In genomic region chr3:107895720-107896569, GRCm38 (mm10) we compare ENCODE assay signal across 8 mouse cellular contexts. TPM values are rescaled to one million over a fixed set of nuclear protein-coding genes. Genes with fewer than 3 reads are reported as not detected.
DNase-seq lines count a peak whose midpoint lies in the region; ATAC-seq lines count a peak whose summit lies in the region.

Gene Gstm5, plus strand, starts transcription at chr3:107895821.

- peak; percentile 92 for ATAC-seq in intestine, embryonic 14.5 days (replicated peaks; ENCODE audit: low FRiP score, low TSS enrichment, low read depth)
- peak; percentile 95 for ATAC-seq in megakaryocyte, adult 5-6 weeks (ENCODE audit: poor library complexity, severe bottlenecking)

- intact Hi-C loops in gastrocnemius, postnatal 36 days (cut with DNase I) = no loop called here

- peak within 1 kb of the TSS; percentile 67 for H3K27ac ChIP-seq in intestine, embryonic 14.5 days (ENCODE audit: low read depth)

- 6% methylated on average over 40 of the region's 40 CpGs for WGBS in intestine, embryonic 14.5 days

- H3K4me1 ChIP-seq in intestine, embryonic 14.5 days (replicated peaks; ENCODE audit: control insufficient read depth, insufficient read depth, low read length) = peaks cover 3% of the 10 kb centered on the region; the same call in 1 of the 2 replicates

- peak within 1 kb of the TSS; percentile 74 for H3K9ac ChIP-seq in intestine, embryonic 14.5 days (ENCODE audit: low read length)

- no peaks in the 10 kb centered on the region for H3K9me3 ChIP-seq in intestine, embryonic 14.5 days (ENCODE audit: control insufficient read depth, low read length)

- no peaks in the 10 kb centered on the region for H3K27me3 ChIP-seq in intestine, embryonic 14.5 days (replicated peaks; ENCODE audit: control insufficient read depth, insufficient read depth, low read length)

- peak within 1 kb of the TSS; percentile 70 for H3K4me3 ChIP-seq in intestine, embryonic 14.5 days (ENCODE audit: low read depth, low read length)

- H3K36me3 ChIP-seq in intestine, embryonic 14.5 days (ENCODE audit: control insufficient read depth, insufficient read depth, low read length) = peaks cover 33% of the 10 kb centered on the region

- peak; percentile 88 for DNase-seq in adrenal gland, postnatal 25 days
- peak; percentile 86 for DNase-seq in embryo, embryonic 9.5 days (ENCODE audit: extremely low spot score)
- peak; percentile 72 to 77 for DNase-seq in gastrocnemius, postnatal 36 days
- DNase-seq in intestine, embryonic 14.5 days (ENCODE audit: low spot score) = peak; percentile 89
- DNase-seq in left cerebral cortex, adult 9 months (ENCODE audit: low spot score in 2 of 2) = peak; percentile 74 to 90
- DNase-seq in right cerebral cortex, adult 2 months (ENCODE audit: low spot score in 2 of 2) = peak; percentile 89 to 90
- peak; percentile 79 to 84 for DNase-seq in urinary bladder, postnatal 4 days (ENCODE audit: low spot score in 2 of 2)

- peak within 1 kb of the TSS; percentile 69 for H3K4me2 ChIP-seq in intestine, embryonic 14.5 days (ENCODE audit: low read length)

RNA-seq across cellular contexts. Expression of gene Gstm5, which starts in this region (rescaled TPM):
- 25.8 and 27.8 TPM in 2 replicates for total RNA-seq in adrenal gland, postnatal 25 days (2021)
- 10 to 100 TPM; 66.3 to 72.8 TPM for total RNA-seq in gastrocnemius, postnatal 36 days (2021)
- 196 and 223 TPM in 2 replicates for polyA plus RNA-seq in intestine, embryonic 14.5 days (2014; fragmentation: Nextera tagmentation; extraction: Ambion mirVana)
- 4.7 and 15.4 TPM in 2 replicates for total RNA-seq in megakaryocyte, adult 5-6 weeks (2015)
- total RNA-seq in megakaryocyte, adult 5-6 weeks (2017) = 2.5 and 3.5 TPM in 2 replicates

Comparison
In these comparisons a context has a peak if more than half of its experiments do, and no peak if none do; other contexts are left out.
1. Peak in every context shown above with its lines: DNase-seq, ATAC-seq, H3K4me3 ChIP-seq and H3K27ac ChIP-seq.